Mouse (Mus musculus): ENCODE measurements at regions not wholly inside any gene's neighbourhood (a gene's known extent, or its start where the extent isn't known, plus 50 kb on each side); places are given as distances from the start of the nearest gene placed in this dataset.

DNA sequence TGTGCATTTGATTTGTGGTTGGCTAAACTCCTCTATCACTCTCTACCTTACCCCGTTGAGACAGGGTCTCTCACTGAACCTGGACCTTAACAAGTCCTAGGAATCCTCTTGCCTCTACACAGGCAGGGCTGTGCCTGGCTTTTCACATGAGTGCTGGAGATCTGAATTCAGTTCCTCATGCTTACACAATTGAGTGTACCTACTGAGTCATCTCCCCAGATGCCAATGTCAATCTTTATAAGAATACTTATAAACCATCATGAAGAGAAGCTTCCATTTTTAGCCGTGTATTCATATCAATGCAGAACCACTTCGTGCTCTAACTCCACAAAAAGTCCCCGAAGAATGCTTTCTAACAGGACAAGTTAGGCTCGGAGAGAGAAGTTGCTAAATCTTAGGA is 83.1 kb upstream of the Zc3h12c start:
- DNase-seq (ENCODE audit: low spot score) (no peak), ATAC-seq (ENCODE audit: insufficient read depth, low read depth) (no peak)
- no peaks in the 10 kb centered on the region for H3K27me3 ChIP-seq (ENCODE audit: control insufficient read depth, insufficient read depth, low read length)
- no peak overlapping the region for H3K27ac ChIP-seq (ENCODE audit: low read depth)
- H3K4me1 ChIP-seq (ENCODE audit: control insufficient read depth, insufficient read depth) = no peaks in the 10 kb centered on the region
- no peaks in the 10 kb centered on the region for H3K9me3 ChIP-seq (replicated peaks; ENCODE audit: control insufficient read depth, low read length)
- no peak overlapping the region for H3K4me3 ChIP-seq (ENCODE audit: low read depth, low read length)
- H3K36me3 ChIP-seq (replicated peaks; ENCODE audit: control insufficient read depth, insufficient read depth, low read length) = no peaks in the 10 kb centered on the region
- no peak overlapping the region for H3K9ac ChIP-seq (replicated peaks; ENCODE audit: low read depth, low read length)
- WGBS = 77% methylated on average over 5 of the region's 5 CpGs
- H3K4me2 ChIP-seq (ENCODE audit: low read depth, low read length) = no peak overlapping the region
- TF ChIP-seq CTCF (IDR thresholded peaks at IDR 0.05; ENCODE audit: low read depth) = no peak
- TF ChIP-seq EP300 (IDR thresholded peaks at IDR 0.05; ENCODE audit: low read depth) = no peak

- no peak overlapping the region for H3K4me2 ChIP-seq (ENCODE audit: low read depth, low read length)
- 0 out of 2 replicates have a peak, but pooled peaks cover 7% of the 10 kb centered on the region for H3K4me1 ChIP-seq (ENCODE audit: control insufficient read depth, insufficient read depth)
- H3K27ac ChIP-seq (ENCODE audit: low read depth) = no peak overlapping the region
- no peaks in the 10 kb centered on the region for H3K9me3 ChIP-seq (replicated peaks; ENCODE audit: control insufficient read depth, low read length)
- no peak for TF ChIP-seq EP300 (IDR thresholded peaks at IDR 0.05; ENCODE audit: low read depth)
- TF ChIP-seq CTCF (IDR thresholded peaks at IDR 0.05; ENCODE audit: low read depth) = no peak
- 82% methylated on average over 1 of the region's 1 CpGs for WGBS
- ATAC-seq (ENCODE audit: insufficient read depth, low read depth) (no peak), DNase-seq (ENCODE audit: low spot score) (no peak)
- H3K27me3 ChIP-seq (ENCODE audit: control insufficient read depth, insufficient read depth, low read length) = no peaks in the 10 kb centered on the region
- no peak overlapping the region for H3K4me3 ChIP-seq (ENCODE audit: low read depth, low read length)
- H3K9ac ChIP-seq (replicated peaks; ENCODE audit: low read depth, low read length) = no peak overlapping the region
- no peaks in the 10 kb centered on the region for H3K36me3 ChIP-seq (replicated peaks; ENCODE audit: control insufficient read depth, insufficient read depth, low read length)
Observed at GRCm38 (mm10) chr9:52246712-52247111, 78.3 kb upstream of the Zc3h12c start.

DNA sequence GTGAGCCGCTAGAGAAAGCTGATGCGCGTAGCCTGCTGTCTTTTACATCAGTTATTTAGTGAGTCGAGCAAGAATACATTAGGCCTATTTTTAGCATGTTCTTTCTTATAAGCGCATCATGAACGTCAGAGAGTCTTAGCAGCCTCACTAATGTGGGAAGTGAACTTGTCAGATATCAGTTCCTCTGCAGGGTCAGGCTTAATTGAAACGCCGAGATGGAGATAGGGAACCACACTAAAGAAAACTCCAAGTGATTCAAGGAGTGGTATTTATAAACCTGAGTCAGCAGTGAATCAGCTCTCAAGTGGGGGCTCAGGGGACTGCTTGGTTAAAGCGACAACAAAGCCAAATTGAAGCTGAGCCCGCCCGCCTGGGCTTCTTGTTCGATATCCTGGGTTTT is 75.7 kb upstream of the Zc3h12c start:
- ATAC-seq (ENCODE audit: insufficient read depth, low read depth) = no peak
- Histone ChIP-seq H3K9ac (replicated peaks; ENCODE audit: low read depth, low read length) (no peak overlapping the region), H3K4me2 (ENCODE audit: low read depth, low read length) (no peak overlapping the region), H3K27me3 (ENCODE audit: control insufficient read depth, insufficient read depth, low read length) (no peaks in the 10 kb centered on the region), H3K4me1 (ENCODE audit: control insufficient read depth, insufficient read depth) (0 out of 2 replicates have a peak, but pooled peaks cover 7% of the 10 kb centered on the region), H3K27ac (ENCODE audit: low read depth) (no peak overlapping the region), H3K4me3 (ENCODE audit: low read depth, low read length) (no peak overlapping the region), H3K36me3 (replicated peaks; ENCODE audit: control insufficient read depth, insufficient read depth, low read length) (no peaks in the 10 kb centered on the region), H3K9me3 (replicated peaks; ENCODE audit: control insufficient read depth, low read length) (no peaks in the 10 kb centered on the region)
- 27% methylated on average over 12 of the region's 12 CpGs for WGBS
- peak; percentile 30 for DNase-seq (ENCODE audit: low spot score)
- TF ChIP-seq CTCF (IDR thresholded peaks at IDR 0.05; ENCODE audit: low read depth) (no peak), EP300 (IDR thresholded peaks at IDR 0.05; ENCODE audit: low read depth) (no peak)

DNA sequence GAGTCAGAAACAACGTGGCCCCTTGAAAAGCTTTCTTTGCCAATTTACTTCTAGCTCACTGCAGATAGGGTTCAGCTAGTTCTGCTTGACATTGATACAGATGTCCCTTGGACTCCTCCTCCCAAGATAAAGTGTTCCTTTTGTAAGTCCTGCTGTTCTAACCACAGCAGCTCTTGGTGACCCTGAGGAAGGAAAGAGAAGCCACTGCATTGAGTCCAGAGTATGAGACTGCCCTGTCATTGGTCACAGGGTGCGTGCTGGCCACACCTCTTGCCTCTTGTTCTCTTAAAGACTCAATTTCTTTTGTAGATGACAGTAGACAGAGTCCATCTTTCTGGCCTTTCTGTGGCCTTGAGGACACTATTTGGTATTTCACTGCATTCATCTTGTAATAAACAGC is 74.7 kb upstream of the Zc3h12c start:
- ATAC-seq (ENCODE audit: insufficient read depth, low read depth) (no peak), DNase-seq (ENCODE audit: low spot score) (no peak)
- no peak for TF ChIP-seq EP300 (IDR thresholded peaks at IDR 0.05; ENCODE audit: low read depth)
- no peak for TF ChIP-seq CTCF (IDR thresholded peaks at IDR 0.05; ENCODE audit: low read depth)
- Histone ChIP-seq H3K4me3 (ENCODE audit: low read depth, low read length) (no peak overlapping the region), H3K9me3 (replicated peaks; ENCODE audit: control insufficient read depth, low read length) (no peaks in the 10 kb centered on the region), H3K4me1 (ENCODE audit: control insufficient read depth, insufficient read depth) (0 out of 2 replicates have a peak, but pooled peaks cover 7% of the 10 kb centered on the region), H3K27me3 (ENCODE audit: control insufficient read depth, insufficient read depth, low read length) (no peaks in the 10 kb centered on the region), H3K9ac (replicated peaks; ENCODE audit: low read depth, low read length) (no peak overlapping the region), H3K36me3 (replicated peaks; ENCODE audit: control insufficient read depth, insufficient read depth, low read length) (no peaks in the 10 kb centered on the region), H3K27ac (ENCODE audit: low read depth) (no peak overlapping the region), H3K4me2 (ENCODE audit: low read depth, low read length) (no peak overlapping the region)
- 89% methylated on average over 2 of the region's 2 CpGs for WGBS

- H3K27me3 ChIP-seq (ENCODE audit: control insufficient read depth, insufficient read depth, low read length) = no peaks in the 10 kb centered on the region
- H3K4me1 ChIP-seq (ENCODE audit: control insufficient read depth, insufficient read depth) = 0 out of 2 replicates have a peak, but pooled peaks cover 7% of the 10 kb centered on the region
- 79% methylated on average over 4 of the region's 4 CpGs for WGBS
Observed at GRCm38 (mm10) chr9:52241577-52241976, 73.2 kb upstream of the Zc3h12c start.

GRCm38 (mm10) chr9:52240585-52241320 is 72.4 kb upstream of the Zc3h12c start:
- ATAC-seq (ENCODE audit: insufficient read depth, low read depth) (no peak), DNase-seq (ENCODE audit: low spot score) (no peak)
- TF ChIP-seq EP300 (IDR thresholded peaks at IDR 0.05; ENCODE audit: low read depth) (no peak), CTCF (IDR thresholded peaks at IDR 0.05; ENCODE audit: low read depth) (no peak)
- Histone ChIP-seq H3K4me1 (ENCODE audit: control insufficient read depth, insufficient read depth) (0 out of 2 replicates have a peak, but pooled peaks cover 7% of the 10 kb centered on the region), H3K36me3 (replicated peaks; ENCODE audit: control insufficient read depth, insufficient read depth, low read length) (no peaks in the 10 kb centered on the region), H3K4me2 (ENCODE audit: low read depth, low read length) (no peak overlapping the region), H3K27ac (ENCODE audit: low read depth) (no peak overlapping the region), H3K9me3 (replicated peaks; ENCODE audit: control insufficient read depth, low read length) (no peaks in the 10 kb centered on the region), H3K4me3 (ENCODE audit: low read depth, low read length) (no peak overlapping the region), H3K27me3 (ENCODE audit: control insufficient read depth, insufficient read depth, low read length) (no peaks in the 10 kb centered on the region), H3K9ac (replicated peaks; ENCODE audit: low read depth, low read length) (no peak overlapping the region)
- WGBS = 61% methylated on average over 12 of the region's 12 CpGs

More at GRCm38 (mm10) chr9:52241577-52241976, 73.2 kb upstream of the Zc3h12c start:
- DNase-seq (ENCODE audit: low spot score) (no peak), ATAC-seq (ENCODE audit: insufficient read depth, low read depth) (no peak)
- H3K4me2 ChIP-seq (ENCODE audit: low read depth, low read length) = no peak overlapping the region
- no peak for TF ChIP-seq CTCF (IDR thresholded peaks at IDR 0.05; ENCODE audit: low read depth)
- TF ChIP-seq EP300 (IDR thresholded peaks at IDR 0.05; ENCODE audit: low read depth) = no peak
- no peaks in the 10 kb centered on the region for H3K9me3 ChIP-seq (replicated peaks; ENCODE audit: control insufficient read depth, low read length)
- no peak overlapping the region for H3K9ac ChIP-seq (replicated peaks; ENCODE audit: low read depth, low read length)
- no peak overlapping the region for H3K4me3 ChIP-seq (ENCODE audit: low read depth, low read length)
- H3K27ac ChIP-seq (ENCODE audit: low read depth) = no peak overlapping the region
- H3K36me3 ChIP-seq (replicated peaks; ENCODE audit: control insufficient read depth, insufficient read depth, low read length) = no peaks in the 10 kb centered on the region

All from heart, postnatal 0 days (tissue).